Mouse (Mus musculus): ENCODE measurements around the gene Adam10.

- TF ChIP-seq CTCF (IDR thresholded peaks at IDR 0.05; ENCODE audit: low read depth, low read length) (no peak), POLR2A (IDR thresholded peaks at IDR 0.05; ENCODE audit: borderline replicate concordance, low read depth, low read length) (no peak)
Measured at GRCm38 (mm10) chr9:70671278-70671677, 7.5 kb upstream of the Adam10 start.
